Mouse (Mus musculus) midbrain, embryonic 16.5 days (tissue): Measurements from ENCODE around the gene Gpt2. TPM values are rescaled to one million over a fixed set of nuclear protein-coding genes. Genes with fewer than 3 reads are reported as not detected.

ENCODE experiments used
- ATAC-seq: fragments of 200-750 bp; cut with Nextera tagmentation; 2 replicates; pipeline ENCODE4 v1.8.0; 2017; ENCODE audit warnings: moderate TSS enrichment
- H3K27ac ChIP-seq: fragments of 300-500 bp; sonication (generic); 2 replicates; pipeline ENCODE4 v1.5.1; 2014; ENCODE audit warnings: mild to moderate bottlenecking, low read length, mixed read lengths
- H3K27me3 ChIP-seq: fragments of 300-500 bp; sonication (generic); 2 replicates; pipeline ENCODE4 v1.6.1; 2014; ENCODE audit warnings: low read depth, low read length, mixed read lengths; ENCODE audit not compliant: control insufficient read depth, insufficient read depth
- H3K36me3 ChIP-seq: fragments of 300-500 bp; sonication (generic); 2 replicates; pipeline ENCODE4 v1.6.1; 2014; ENCODE audit warnings: mild to moderate bottlenecking, low read length, moderate library complexity, mixed read lengths; ENCODE audit not compliant: control insufficient read depth, insufficient read depth
- H3K4me1 ChIP-seq: fragments of 300-500 bp; sonication (generic); 2 replicates; pipeline ENCODE4 v1.6.1; 2014; ENCODE audit warnings: mild to moderate bottlenecking, low read length, mixed read lengths; ENCODE audit not compliant: control insufficient read depth, insufficient read depth
- H3K4me2 ChIP-seq: fragments of 300-500 bp; sonication (generic); 2 replicates; pipeline ENCODE4 v1.6.1; 2014; ENCODE audit warnings: mild to moderate bottlenecking, low read length, mixed read lengths
- H3K4me3 ChIP-seq: fragments of 300-500 bp; sonication (generic); 2 replicates; pipeline ENCODE4 v1.5.1; 2014; ENCODE audit warnings: low read depth, mild to moderate bottlenecking, low read length, moderate library complexity, mixed read lengths
- H3K9ac ChIP-seq: fragments of 300-500 bp; sonication (generic); 2 replicates; pipeline ENCODE4 v1.6.1; 2014; ENCODE audit warnings: low read depth, low read length, mixed read lengths
- H3K9me3 ChIP-seq: fragments of 300-500 bp; sonication (generic); replicated peaks from 2 replicates; pipeline ENCODE4 v1.6.1; 2014; ENCODE audit warnings: mild to moderate bottlenecking, low read length, mixed read lengths; ENCODE audit not compliant: control insufficient read depth, poor library complexity, severe bottlenecking
- WGBS: fragments of 180-500 bp; shearing (Covaris S2); extraction: QIAGEN DNeasy Blood & Tissue Kit; methylation state at CpG from one replicate; pipeline ENCODE4 v1.1.7; 2014; 5-methylcytosine and 5-hydroxymethylcytosine counted together
- polyA plus RNA-seq: library from polyadenylated mRNA; unstranded; fragments of >200 nt; fragmentation: Nextera tagmentation; extraction: Ambion mirVana; gene quantifications from 2 replicates; pipeline ENCODE4 v1.2.1, GENCODE M21; 2015

The Gpt2 gene
- polyA plus RNA-seq, 1 experiment from 2014 or later, result 42.2 TPM

DNA sequence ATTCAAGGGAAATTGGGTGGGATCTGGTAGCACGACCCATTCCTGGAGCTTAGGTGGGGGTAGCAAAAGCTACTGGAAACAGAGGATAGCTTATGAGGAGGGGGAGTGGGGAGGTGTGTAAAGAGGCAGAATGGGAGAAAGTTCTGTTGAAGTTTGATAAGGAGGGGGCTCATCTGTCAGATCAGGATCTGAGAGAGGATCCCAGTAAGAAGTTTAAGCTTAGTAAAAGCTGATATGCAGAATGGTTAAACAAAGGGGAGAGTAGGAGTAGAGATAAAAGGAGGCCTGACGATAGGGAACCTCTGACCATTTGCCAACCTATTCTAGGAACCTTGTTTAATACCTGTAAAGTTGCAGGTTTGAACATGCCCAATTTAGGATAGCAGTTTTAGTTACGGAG lies 72.8 kb downstream of the Gpt2 start:
- Histone ChIP-seq H3K4me2 (no peak overlapping the region), H3K27me3 (no peaks in the 10 kb centered on the region), H3K9me3 (no peaks in the 10 kb centered on the region), H3K4me1 (no peaks in the 10 kb centered on the region), H3K27ac (no peak overlapping the region), H3K9ac (no peak overlapping the region), H3K4me3 (no peak overlapping the region), H3K36me3 (no peaks in the 10 kb centered on the region)
- WGBS, result 82% methylated on average over 3 of the region's 3 CpGs
- no peak for ATAC-seq

- H3K27me3 ChIP-seq, result no peaks in the 10 kb centered on the region
- H3K4me3 ChIP-seq, result no peak overlapping the region
- no peak for ATAC-seq
- no peaks in the 10 kb centered on the region for H3K36me3 ChIP-seq
- H3K4me2 ChIP-seq, result no peak overlapping the region
- WGBS, result 92% methylated on average over 2 of the region's 2 CpGs
- no peaks in the 10 kb centered on the region for H3K9me3 ChIP-seq
- no peaks in the 10 kb centered on the region for H3K4me1 ChIP-seq
- no peak overlapping the region for H3K27ac ChIP-seq
- no peak overlapping the region for H3K9ac ChIP-seq
Observed at GRCm38 (mm10) chr8:85567801-85568200, 75.4 kb downstream of the Gpt2 start.

GRCm38 (mm10) chr8:85570466-85570865 lies 78.1 kb downstream of the Gpt2 start:
- 83% methylated on average over 4 of the region's 4 CpGs for WGBS
- no peak overlapping the region for H3K9ac ChIP-seq
- H3K27ac ChIP-seq, result no peak overlapping the region

GRCm38 (mm10) chr8:85573972-85574496 lies 81.7 kb downstream of the Gpt2 start:
- no peak overlapping the region for H3K9ac ChIP-seq
- no peak overlapping the region for H3K27ac ChIP-seq
- no peak overlapping the region for H3K4me3 ChIP-seq
- no peaks in the 10 kb centered on the region for H3K36me3 ChIP-seq
- no peak for ATAC-seq
- 89% methylated on average over 2 of the region's 2 CpGs for WGBS
- no peaks in the 10 kb centered on the region for H3K4me1 ChIP-seq
- H3K27me3 ChIP-seq, result no peaks in the 10 kb centered on the region
- H3K4me2 ChIP-seq, result no peak overlapping the region
- no peaks in the 10 kb centered on the region for H3K9me3 ChIP-seq

More at GRCm38 (mm10) chr8:85570466-85570865, 78.1 kb downstream of the Gpt2 start:
- no peaks in the 10 kb centered on the region for H3K36me3 ChIP-seq
- no peaks in the 10 kb centered on the region for H3K9me3 ChIP-seq
- no peak overlapping the region for H3K4me2 ChIP-seq
- no peaks in the 10 kb centered on the region for H3K4me1 ChIP-seq
- H3K4me3 ChIP-seq, result no peak overlapping the region
- H3K27me3 ChIP-seq, result no peaks in the 10 kb centered on the region
- ATAC-seq, result no peak

Other genes with a start within 250 kb of the Gpt2 start
- gene Orc6, start 192.9 kb upstream of the Gpt2 start, polyA plus RNA-seq, result 65.0 and 67.1 TPM in 2 replicates
- 189 and 193 TPM in 2 replicates for gene Vps35, start 192.8 kb upstream of the Gpt2 start, polyA plus RNA-seq
- 0.09 and 0.36 TPM in 2 replicates for gene Mylk3, start 106.2 kb upstream of the Gpt2 start, polyA plus RNA-seq
- gene 4921524J17Rik, start 59.7 kb upstream of the Gpt2 start, polyA plus RNA-seq, result 46.5 and 48.6 TPM in 2 replicates
- 171 and 177 TPM in 2 replicates for gene Dnaja2, start 62.8 kb downstream of the Gpt2 start, polyA plus RNA-seq
- 61.7 and 66.7 TPM in 2 replicates for gene Neto2, start 208.3 kb downstream of the Gpt2 start, polyA plus RNA-seq